Mouse (Mus musculus) c-Kit-positive CD71-positive TER-119-negative erythroid progenitor cells, embryonic 14.5 days (primary cell): ENCODE results near the gene Nup210.
A peak's percentile ranks its signal among the peaks of the same experiment; 100 is the strongest.
"Not testable (repeated sequence)": the region's sequence is repeated elsewhere in the genome, so short reads cannot be mapped to it uniquely, and the experiment has no call there.

ENCODE experiments used
- DNase-seq: peaks from one replicate; pipeline ENCODE4 v3.0.0-alpha.2; 2013; ENCODE audit warnings: low read depth

Nup210 gene

DNA sequence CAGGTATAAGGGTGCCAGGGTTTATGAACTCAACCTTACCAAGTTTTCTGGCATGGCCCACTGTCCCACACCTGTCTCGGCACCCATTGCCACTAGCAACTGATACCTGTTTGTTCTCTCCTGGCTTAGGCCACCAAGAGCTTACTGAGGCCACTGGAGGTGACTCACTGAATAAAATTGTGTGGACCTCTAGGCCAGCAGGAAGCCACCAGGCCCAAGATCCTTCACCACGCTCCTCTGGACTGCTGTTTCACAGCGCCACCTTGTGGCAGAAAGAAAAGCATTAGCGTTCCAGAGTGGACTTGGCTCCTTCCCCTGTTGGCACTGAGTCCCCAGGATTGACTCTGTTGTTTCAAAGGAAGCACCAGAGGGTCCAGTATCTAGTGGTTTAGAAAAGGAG is 23.2 kb upstream of the Nup210 start:
- no peak for DNase-seq

DNA sequence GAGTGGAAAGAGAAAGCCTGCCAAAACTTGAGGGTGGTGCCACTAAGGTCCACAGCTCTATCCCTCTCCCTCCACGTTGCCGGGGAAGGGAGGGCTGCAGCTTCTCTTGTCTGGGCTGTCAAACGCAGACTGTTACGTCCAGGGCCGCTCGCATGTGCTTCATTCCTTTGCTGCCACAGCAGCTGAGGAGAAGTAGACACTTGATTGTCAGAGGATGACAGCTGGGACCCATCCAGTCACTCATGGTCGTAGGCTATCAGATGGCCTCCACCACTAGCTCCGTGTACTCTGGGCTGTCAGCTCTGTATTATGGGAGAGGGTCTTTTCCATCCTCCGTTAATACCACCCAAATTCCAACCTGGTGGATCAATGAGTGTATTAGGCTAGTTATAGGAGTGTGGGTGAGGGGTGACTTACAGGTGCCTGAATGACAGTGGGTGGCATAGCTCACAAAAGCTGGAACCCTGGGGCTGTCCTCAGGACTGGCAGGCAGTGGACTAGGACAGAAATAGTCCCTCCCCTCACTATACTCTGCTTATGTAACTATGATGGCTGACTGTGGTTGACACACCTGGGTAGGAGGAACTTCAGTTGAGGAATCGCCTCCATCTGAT is 20.8 kb upstream of the Nup210 start:
- no peak for DNase-seq

DNA sequence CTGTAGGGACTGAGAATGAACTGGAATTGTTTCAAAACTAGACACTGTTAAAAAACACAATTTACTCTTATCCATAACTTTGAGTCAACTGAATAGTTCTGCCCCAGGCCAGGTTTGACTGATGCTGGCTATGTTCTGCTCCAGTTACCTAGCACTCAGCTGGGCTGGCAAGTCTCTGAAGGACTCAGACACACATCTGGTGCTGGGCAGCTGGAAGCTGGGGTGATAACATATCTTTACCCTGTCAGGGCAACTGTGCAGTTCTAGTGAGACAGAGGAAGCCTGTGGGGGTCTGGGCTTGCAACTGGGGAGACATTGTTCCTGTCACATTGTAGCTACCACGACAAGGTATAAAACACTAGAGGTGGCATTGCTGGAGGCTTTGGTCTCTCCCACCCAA is 14.2 kb upstream of the Nup210 start:
- no peak for DNase-seq

DNA sequence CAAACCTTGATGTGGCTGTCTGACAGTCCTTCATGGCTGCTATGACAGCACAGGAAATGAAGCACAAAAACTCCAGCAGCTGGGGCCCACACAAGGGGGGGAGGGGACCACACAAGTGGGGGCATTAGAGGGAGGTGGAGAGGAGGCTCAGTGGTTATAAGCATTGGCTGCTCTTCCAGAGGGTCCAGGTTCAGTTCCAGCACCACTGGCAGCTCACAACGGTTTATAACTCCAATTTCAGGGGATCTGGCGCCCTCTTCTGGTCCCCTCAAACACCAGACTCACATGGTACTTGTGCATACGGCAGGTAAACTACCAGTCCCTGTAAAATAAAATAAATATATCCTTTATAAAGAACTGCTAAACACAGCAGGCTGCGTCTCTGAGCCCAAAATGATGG is 12.4 kb upstream of the Nup210 start:
- no peak for DNase-seq

DNA sequence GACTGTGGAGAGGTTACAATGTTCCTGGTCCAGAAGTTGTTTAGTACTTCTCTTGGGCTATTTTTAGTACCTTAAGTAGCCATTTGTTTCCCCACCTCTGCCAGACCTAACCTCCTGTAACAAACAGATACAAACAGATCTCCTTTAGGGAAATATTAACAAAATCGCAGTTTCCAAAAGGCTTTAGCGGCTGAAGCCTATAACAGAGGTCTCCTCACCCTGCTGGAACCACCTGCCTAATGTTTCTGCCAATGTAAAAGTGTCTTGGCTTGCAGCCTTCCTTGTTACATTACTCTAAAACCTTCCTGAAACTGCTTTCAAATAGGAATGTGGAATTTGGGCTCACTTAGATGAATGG is 8.6 kb upstream of the Nup210 start:
- DNase-seq: no peak

DNA sequence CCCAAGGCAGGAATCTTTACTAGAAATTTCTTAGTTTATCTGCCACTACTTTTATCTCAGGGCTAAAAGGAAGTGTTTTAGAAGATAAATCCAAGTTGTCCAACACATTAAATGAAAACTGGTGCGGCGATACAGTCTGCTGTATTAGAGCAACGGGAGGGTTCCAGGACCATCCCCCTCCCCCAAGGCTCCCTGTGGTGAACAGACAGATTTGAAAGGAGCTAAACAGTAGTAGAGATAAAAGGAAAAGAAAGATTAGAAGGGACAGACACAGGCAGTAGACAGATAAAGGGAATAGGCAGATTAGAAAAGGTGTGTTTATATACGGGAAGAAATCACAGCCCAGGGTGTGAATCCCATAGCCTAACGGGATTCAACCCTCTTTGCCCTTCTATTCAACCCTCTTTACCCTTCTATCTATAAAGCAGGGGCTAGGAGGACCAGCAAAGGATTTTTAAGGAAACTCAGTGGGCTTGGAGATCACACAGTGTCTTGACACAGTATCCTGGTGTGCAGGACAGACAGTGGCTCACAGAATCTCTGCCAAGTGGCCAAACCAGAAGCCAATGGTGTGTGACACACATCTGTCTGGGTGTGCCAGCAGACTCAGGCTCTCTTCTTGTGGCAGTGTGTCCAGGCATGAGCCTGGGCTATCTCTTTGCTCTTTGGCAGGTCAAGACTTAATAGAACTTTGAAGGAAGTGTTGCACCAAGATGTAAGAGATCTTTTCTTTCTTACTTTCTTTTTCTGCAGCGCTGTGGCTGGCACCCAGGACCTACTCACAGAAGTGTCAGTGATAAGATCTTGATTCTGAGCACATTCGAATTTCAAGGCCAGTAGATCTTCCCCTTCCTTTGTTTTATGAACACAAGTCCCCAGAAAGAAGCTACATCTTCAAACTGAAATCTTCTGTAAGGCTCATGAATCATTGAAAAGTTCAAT is 7.9 kb upstream of the Nup210 start:
- no peak for DNase-seq

DNA sequence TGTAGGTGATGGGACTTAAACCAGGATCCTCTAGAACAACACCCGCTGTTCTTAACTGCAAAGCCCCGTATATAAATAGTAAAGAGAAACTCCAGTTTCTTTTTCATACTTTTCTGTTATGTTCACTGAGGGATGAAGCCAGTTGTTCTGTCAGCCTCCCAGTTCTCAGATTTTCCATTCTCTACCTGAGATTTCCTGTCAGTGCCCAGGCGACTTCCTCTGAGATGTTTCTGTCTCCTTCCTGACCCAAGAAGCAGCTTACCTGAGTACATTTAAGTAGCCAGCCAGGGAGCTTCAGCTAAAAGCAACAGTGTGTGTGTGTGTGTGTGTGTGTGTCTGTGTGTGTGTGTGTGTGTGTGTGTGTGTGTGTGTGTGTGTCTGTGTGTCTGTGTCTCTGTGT is 6.8 kb upstream of the Nup210 start:
- no peak for DNase-seq

DNA sequence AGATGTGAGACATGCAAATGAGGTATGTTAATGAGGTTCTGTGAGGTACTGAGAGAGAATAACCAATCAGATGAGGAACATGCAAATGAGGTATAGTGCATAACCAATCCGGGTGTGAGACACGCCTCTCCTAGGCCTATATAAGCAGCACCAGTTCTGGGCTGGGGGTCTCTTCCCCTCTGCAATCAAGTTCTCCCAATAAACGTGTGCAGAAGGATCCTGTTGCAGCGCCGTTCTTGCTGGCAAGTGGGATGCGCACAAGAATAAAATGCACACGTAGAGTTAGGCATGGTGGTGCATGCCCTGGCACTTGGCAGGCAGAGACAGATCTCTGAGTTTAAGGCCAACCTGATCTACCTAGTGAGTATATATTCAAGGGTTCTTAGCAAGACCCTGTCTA is 4.5 kb upstream of the Nup210 start:
- DNase-seq: not testable (repeated sequence)

DNA sequence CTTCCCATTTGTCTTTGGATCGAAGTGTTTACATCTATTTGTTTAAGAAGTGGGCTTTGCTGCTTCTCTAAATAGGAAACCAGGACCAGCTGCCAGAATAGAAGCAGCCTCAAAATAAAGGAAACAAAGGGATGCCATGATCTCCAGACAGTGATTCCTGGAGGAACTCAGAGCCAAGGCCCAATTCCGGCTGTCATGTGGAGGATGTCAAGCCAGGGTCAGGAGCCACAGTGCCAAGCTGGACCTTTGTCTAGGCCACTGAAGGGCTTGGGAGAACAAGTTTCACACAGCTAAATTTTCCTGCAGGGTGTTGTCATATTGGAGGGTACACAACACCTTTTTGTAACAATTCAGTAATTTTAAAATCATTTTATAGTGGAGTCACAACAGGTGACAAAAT is 3.6 kb upstream of the Nup210 start:
- DNase-seq: no peak

DNA sequence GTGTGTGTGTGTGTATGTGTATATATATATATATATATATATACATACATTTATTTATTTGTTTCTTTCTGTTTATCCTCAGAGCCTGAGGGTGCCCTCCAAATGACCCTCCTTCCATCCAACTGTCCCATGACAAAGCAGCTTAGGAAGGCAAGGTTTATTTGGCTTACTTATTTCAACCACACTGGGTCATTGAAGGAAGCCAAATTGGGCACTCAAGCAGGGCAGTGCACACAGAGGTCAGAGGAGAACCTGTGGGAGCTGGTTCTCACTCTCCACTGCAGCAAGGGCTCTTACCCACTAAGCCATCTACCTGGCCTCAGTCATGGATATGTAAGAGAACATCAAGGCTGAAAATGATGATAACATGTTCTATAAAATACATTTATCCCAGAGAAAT is 1.9 kb upstream of the Nup210 start:
- no peak for DNase-seq

DNA sequence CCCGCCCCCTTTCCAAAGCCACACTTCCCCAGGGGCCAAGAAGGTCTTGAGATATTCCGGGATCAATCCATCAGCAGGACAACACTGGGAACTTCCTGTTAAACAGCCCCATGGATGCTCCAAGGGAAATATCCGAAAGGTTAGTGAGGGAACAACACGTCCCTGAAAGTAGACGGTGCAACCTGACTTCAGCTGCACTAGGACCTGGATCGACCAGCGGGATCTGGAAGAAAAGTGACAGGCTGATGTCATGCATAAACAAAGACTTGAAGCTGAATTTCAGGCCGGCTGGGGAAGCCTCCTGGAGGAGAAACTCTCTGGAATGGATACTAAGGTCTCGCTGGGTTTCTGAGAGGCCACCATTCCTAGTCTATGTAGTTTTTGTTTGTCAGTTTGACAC is 520 bp upstream of the Nup210 start:
- no peak for DNase-seq

DNA sequence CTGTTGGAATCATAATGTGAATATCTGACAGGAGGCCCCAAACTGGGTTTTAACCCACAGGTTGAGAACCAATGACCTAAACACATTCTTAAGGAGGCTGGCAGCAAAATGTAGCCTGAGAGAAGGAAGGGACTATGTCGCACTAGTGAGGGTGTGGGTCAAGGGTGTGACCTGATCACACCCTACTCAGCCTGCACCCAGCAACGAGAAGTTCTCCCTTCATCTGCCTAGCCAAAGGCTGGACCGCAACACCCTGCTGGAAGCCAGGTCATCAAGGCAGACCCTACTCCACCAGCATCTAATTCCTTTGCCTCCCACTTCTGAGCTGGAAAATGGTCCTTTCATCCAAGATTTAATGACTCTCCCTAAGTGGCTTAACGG is 776 bp downstream of the Nup210 start:
- DNase-seq: peak; percentile 50

DNA sequence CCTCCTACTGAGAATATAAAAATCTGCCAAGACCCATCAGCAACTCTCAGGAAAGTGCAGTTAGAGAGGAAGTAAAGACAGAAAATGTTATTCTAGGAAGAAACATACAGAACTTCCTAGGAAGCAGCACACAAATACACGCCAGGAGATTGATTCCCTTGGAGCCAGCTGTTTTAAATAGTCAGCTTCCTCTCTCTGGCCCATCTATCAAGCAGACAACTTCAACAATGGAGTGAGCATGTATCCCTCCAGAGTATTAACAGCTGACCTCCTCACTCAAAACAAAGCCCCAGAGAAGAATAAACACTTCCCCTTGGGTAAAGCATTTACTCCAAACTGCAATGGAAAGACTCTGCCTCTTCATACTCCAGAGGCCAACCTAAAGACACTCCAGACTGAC is 1.5 kb downstream of the Nup210 start:
- no peak for DNase-seq

DNA sequence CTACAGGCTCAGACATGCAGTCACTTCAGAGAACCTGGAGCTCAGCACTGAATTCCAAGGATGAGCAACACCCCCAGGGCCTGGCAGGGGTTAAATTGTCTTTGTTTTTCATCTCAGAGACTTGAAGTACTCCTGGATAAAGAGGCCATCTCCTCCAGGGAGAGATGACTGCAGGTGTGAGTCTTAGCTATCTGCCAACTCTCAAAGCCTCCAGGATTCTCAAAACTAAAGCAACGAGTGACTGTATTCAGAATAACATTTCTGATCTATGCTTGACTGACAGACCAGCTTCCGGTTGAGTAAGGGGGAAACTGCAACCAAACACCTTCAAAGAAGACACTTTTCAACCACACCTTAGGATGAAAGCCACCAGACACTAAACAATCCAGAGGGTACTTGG is 1.9 kb downstream of the Nup210 start:
- no peak for DNase-seq

DNA sequence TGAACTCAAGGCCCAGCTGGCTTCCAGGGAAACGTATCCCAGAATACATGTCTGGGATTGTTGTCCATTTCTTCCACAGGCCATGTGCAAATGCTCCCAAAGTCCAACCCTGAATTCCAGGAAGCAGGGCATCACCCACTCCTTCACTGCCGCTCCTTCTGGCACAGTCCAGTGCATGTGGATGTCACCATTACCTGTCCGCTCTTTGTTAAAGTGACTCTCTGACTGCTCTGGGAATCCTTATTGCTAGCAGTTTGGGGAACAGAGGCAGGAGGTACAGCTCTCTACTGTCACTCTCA is 4.7 kb downstream of the Nup210 start:
- no peak for DNase-seq

DNA sequence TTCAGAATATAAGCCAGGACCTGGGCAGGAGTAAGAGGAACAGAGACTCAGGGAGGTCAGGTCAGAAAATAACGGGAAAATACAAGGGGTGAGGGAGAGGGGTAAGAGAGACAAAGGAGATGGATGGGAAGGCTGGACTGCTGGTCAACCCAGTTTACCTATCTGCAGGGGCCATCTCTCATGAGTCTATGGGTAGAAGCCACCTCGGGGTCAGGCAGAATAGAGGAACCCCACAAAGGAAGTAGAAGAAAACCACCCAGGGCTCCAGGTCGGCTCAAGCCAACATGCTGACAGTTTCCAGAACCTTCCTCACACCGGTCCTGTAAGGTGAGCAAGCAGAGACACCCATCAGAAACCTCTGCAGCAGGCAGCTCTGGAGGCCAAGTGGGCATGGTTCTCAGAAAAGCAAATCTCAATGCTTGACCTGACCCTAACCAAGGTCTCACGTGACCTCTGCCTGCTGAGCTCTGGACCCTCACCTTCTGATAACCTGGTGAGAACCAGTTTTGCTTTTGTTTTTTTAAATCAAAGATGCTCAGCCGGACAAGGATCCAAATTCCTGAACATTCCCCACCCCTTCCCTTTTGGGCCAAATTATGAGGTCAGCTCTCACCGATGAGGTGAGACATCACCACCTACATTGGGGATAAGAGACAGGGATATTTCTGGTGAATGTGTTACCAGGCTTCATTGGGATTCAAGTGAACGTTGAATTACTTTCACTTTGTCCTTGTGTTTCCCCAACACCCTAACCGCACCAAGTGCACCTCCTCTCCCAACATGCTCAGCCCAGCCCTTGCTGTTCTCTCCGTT is 5.3 kb downstream of the Nup210 start:
- DNase-seq: no peak

DNA sequence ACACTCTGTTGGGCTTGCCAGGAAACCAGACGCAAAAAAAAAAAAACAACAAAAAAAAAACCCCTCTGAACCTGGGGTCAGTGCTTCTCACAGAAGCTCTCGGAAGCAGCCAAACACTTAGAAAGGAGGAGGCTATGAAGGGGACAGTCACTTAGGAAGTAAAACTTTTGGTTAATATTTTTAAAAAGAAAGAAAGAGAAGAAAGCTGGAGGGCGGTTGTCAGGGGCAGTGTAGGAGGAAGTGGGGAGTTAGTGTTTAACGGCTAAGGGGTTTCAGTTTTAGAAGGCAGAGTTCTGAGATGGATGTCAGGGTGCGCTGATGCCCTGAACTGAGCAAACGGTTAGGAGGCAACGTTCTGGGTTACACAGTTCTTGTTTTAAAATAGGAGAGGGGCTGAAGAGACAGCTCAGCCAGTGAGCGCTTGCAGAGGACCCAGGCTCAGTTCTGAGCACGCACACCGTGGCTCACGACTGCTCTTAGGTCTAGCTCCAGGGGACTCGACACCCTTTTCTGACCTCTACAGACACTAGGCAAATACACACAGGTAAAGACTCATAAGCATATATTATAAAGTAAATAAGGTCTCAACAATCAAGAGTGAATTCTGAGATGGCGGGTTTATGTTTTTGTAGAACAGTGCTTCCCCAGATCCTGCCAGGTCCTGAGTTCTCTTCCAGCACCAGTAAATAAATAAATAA is 6.2 kb downstream of the Nup210 start:
- no peak for DNase-seq

DNA sequence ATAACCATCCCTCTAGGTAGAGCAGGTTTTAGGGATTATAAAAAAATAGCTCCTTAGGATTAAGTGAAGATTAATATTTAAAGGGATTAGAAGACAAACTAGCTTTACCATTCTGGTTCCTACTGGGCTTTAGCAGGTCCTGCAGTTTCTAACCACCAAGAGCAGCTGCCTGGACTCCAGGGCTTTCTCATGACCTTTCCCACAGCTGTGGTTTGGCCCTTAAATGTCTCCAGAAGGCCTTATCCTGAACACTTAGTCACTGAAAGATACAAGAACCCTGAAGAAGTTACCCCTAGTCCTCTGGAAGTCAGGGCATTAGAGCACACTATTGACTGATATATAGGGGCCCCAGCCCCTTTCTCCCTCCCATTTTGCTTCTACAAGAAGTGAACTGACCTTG is 7.1 kb downstream of the Nup210 start:
- no peak for DNase-seq

DNA sequence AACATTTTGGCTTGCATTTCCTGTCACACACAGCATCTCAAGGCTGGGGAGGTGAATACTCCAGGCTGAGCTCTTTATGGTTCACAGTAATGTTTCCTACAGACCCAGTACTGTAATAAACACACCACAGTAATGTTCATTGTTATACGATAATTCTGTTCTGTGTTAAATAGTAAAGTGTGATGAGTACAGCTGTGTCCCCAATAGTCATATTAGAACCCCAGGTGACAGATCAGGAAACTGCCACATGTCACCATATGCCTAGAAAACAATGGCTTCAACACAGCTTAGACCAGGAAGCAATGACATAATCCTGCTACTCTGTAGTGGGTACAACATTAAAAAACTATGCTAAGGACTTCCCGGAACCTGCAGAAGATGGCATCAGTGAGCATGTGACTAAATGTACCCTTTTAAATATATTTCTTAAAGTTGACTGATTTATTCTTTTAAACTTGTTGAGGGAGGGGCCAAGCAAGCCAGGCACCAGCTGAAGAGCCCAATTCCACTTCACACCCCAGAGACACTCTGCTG is 7.6 kb downstream of the Nup210 start:
- DNase-seq: no peak

DNA sequence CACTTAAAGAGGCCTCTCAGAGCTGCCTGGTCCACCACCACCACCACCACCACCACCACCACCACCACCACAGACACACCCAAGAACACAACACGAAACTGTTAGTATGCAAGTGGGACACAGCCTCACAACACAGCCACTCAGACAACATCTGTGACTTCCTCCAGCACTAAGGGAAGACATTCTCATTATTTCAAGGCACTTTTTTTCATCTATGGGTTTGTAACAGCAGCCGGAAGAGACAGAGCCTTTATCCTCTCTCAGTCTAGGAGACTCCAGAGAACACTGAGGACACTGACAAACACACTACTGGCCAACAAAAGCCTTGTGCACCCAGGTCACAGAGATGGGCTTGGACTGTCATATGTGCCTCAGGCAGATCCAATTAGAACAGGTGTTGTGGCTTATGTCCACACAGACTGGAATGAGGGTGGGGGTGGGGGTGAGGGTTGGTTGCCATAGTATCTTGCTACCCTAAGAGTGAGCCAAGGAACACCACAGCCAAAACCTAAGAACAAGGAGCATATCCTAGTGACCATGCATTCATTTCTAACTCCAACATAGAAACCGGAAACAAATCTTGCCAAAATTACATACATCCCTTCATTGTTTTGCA is 8.2 kb downstream of the Nup210 start:
- DNase-seq: no peak

DNA sequence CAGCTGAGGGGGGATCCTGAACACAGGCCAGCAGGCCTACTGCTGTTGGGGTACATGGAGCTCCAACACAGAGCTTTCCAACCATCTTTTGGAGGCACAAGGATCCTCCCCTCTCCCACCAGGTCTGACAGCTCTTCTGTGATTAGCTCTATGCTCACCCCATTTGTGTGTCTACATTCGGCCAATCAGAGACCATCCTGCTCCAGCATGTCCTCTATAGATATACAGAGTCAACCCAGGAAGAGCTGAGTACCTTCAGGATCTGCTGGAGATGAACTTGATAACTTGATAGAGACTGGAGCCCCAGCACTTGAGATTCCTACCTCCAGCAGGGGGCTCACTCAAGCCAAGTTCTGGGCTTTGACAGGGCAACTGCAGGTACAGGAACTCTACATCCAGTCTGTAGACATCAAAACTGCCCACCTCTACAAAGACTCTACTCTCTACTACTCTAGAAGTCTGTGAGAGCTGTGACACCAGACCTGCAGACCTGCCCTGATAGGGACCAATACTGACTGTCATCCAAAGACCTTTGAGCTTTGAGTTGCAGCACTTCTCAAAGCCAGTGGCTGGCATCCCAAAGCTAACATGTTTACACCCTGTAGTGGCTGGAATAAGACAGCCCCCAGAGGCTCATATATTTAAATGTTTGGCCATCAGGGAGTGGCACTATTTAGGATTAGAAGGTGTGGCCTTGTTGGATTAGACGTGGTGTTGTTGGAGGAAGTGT is 11.1 kb downstream of the Nup210 start:
- DNase-seq: no peak
